Mouse (Mus musculus) G1E-ER4 (cell line): ENCODE results near the gene Zcchc3. TPM values are rescaled to one million over a fixed set of nuclear protein-coding genes. Genes with fewer than 3 reads are reported as not detected.

ENCODE experiments used
- GATA1 ChIP-seq: IDR thresholded peaks from one replicate; pipeline ENCODE4 v1.8.0; 2012; ENCODE audit warnings: low read length, inconsistent platforms
- polyA plus RNA-seq: library from polyadenylated mRNA; stranded (reverse); fragments of >175 nt; gene quantifications from 2 replicates; pipeline ENCODE4 v1.2.3, GENCODE M21; 2012

Zcchc3 gene
- polyA plus RNA-seq, 1 experiment, result 24.1 TPM

DNA sequence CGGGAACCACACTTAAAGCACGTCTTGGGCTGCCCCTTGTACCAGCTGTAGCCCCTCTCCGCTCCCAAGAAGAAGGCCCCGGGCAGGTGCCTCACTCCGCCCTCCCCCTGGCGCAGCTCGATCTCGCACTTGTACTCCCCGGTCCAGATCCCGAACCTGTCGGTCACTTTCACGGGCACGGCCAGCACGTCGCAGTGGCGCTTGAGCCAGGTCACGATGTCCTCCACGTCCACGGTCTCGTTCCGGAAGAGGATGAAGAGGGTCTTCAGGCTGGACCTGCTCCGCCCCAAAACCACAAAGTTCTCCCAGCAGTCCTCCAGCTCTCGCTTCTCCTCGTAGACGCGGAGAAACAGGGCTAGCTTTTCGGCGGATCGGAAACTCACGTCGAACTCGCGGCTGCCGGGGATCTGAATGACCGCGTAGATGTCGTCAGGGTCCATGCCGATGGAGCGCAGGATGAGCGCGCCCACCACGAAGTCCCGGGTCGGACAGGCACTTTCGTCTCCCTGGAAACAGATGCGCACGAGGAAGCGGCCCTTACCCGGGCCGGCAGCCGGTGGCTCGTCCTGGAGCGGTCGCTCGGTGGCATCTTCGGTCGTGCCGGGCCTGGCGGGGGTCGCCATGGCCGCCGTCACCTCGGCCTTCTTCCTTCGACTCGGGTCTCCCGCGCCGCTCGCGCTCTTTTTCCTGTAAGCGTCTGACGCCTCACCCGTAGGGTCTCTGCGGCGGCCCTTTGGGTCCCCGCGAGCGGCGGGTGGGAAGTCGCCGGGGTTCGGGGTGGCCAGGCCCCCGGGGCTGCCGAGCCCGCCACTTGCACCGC lies 852 bp downstream of the Zcchc3 start:
- no peak for TF ChIP-seq GATA1

DNA sequence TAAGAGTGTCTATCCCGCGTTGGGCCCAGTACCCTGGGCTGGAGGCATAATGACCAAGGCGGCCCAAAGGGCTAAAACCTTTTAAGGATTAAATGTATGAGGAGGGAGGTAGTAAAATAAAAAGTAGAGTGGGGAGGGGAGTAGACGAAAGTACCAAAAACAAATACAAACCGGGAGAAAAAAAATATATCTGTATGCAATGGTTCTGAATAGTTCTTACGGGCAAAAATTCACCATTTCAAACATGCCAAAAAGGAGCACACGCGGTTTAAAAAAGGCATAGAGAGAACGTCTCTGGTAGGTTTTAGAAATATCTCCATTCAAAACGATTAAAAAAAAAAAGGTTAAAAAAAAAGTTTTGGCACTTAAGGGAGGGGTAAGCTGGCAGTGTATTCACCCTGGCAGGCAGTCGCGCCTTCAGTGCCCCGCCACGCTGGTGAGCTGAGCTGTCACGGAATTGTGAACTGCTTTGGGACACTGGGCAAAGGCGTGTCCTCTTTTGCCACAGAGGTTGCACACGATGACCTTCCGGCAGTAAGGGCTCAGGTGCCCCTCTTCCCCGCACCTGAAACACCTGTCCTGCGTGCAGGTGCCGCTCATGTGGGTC lies 1.6 kb downstream of the Zcchc3 start:
- no peak for TF ChIP-seq GATA1

DNA sequence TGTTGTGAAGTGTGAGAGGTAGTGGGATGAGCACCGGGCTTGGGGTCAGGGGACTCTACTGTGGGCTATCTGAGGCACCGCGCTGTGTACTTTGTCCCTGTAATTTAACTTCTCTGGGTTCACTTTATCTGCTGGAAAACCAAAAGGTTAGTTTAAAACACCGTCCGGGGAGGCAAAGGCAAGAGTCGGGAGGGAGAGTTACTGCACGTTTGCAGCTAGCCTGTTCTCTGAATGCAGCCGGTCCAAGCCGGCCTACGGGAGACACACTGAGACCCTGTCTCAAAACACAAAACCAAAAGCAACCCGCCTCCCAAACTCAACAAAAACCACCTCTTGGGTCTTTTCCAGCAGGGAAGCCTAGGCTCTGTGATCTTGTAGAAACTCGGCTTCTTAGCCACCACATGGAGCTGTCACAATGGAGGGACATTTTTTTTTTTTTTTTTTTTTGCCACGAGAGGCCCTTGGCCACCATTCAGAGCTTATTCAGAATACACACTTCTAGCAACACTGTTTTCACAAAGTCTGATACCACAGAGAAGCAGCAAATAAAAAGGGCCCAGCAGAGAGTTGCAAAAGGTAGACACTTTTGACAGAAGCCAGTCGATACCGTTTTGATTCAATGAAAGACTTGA lies 2.2 kb downstream of the Zcchc3 start:
- no peak for TF ChIP-seq GATA1

DNA sequence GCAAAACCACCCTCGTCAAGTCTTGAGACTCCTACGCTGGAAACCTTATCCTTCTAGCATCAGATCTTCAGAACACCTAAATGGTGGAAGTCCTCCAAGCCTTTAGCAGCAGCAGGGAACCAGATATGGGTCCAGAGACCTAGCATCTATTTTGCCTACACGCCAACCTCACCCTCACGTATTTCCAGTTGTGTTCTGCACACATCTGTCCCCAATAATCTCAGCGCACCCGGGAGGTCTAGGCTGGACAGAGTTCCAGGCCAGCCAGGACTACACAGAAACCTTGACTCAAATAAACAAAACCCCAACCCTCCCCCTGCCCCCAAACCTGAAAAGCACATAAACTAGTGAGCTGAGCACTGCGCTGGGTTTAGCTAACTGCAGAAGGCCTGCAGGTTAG lies 3.4 kb downstream of the Zcchc3 start:
- no peak for TF ChIP-seq GATA1

DNA sequence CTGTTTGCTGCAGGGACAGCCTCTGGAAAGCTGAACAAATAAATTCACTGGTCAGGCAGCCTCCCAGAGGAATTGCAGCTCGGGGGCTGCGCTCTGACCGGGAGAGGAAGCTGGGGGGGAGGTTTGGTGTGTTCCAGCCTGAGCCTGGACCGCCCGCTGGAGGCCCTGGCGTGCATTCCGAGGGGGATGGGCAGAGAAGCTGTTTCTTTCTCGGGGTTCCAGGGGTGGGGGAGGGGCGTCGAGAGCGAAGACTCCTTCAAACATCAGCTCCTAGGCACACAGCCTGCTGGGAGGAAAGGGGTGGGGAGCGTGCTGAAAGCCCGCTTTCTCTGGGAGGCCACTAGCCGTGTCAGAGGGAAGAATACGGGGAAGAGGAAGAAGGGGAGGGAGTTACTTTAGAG lies 3.9 kb downstream of the Zcchc3 start:
- TF ChIP-seq GATA1, result no peak

DNA sequence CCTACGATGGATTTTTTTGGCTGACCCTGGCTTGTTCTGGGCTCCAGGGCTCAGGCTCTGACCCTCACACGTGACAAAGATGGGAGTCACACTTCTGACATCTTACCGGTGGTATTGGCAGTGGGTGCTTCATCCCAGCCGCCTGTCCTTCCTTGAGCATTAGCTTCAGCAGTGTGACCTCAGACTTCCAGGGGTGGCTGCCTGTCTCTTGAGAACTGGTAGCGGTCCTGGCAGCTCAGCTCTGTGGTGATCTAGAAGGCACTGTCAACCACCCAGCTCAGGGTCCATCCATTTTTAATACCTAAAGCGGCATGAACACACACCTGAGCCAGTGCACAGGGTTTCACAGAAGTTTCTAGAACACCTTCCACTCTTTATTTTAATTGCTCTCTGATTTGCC lies 5.0 kb downstream of the Zcchc3 start:
- TF ChIP-seq GATA1, result no peak

DNA sequence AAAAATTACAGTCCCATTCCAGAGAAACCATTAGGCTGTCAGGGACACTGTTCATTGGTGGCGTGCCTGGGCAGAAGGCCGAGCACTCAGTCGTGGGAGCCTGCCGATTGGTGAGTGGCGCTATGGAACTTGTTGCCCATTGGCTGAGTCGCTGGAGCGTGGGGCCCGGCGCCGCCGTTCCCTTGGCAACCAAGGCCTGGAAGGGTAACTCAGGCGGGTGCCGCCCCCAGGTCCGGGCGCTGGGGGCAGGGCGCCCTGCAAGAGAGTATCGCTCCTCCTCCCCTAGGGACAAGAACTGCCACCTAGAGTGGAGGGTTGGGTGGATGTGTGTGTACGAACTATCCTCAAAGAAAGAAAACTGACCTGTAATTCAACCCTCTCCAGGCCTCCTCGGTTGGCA lies 8.7 kb downstream of the Zcchc3 start:
- no peak for TF ChIP-seq GATA1

DNA sequence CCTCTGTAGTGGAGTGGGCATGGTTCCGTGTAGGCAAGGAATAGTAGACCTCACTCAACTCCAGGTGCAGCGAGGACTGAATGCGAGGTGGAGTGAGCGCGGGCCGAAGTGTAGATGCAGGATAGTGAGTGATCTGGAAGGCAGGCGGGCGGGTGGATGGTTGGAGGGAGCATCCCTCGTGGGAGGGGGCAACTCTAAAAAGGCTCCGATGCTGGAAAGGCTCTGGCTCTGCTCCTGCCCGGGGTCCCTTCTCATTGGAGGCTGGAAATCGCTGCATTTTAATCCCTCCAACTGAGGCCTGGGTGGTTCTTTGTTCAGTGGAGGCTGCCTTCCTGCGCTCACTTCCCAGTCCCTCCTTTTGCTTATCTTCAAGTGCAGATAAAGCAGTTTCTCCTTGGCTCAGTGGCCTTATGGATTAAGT lies 15.7 kb downstream of the Zcchc3 start:
- TF ChIP-seq GATA1, result no peak

DNA sequence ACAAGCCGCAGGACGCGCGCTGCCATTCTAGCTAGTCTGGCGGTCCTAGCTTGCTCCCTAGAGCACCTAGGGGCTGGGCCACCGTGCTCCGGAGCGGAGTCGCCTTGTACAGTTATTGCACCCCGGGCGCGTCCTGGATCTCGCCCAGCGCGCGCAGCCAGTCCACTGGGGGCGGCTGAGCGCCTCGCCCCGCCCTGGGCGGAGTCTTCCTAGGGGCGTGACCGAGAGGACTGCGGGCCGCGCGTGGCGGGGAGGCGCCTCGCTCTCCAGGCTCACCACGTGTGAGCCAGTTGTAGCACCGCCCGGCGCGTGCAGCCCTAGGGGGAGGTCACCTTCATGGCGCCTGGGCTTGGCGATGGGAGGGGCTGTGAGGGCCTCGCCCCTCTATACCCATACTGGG lies 16.1 kb downstream of the Zcchc3 start:
- no peak for TF ChIP-seq GATA1

DNA sequence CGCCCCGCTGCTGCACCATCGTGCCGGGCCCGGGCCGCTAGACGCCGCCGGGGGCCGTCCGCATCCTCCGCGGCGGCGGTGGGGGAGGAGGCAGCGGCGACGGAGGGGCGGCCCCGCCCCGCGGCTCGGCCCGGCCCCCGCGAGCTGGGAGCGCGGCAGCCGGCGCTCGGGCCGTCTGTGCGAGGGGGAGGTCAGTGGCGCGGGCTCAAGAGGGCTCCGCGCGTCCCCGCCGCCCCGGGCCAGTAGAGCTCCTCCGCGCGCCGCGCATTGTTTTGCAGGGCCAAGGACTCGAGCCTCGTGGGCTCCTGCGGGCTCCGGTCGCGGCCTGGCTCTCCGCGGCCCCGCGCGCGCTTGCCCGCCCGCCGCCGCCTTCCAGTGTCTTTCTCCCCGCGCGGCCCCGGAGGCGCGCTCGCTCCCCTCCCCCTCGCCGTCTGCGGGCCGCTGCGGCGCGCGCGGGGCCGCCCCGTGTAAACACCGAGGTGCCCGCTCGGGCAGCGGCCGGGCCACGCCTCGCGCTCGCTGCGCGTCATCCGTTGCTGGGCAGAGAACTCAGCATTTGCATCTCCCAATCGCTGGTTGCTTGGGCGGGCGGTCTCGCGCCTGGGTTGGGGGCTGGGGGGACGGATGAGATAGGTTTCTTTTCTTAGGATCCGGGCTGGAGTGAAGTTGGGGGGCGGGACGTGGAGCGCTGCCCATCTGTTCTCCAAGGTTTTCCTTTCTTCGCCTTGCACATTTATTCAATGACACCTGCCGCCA lies 17.0 kb downstream of the Zcchc3 start, which contains the start of gene Sox12:
TSS of gene Sox12 (minus strand) at position 384 of the 756 bp plus-strand sequence.
- no peak for TF ChIP-seq GATA1

DNA sequence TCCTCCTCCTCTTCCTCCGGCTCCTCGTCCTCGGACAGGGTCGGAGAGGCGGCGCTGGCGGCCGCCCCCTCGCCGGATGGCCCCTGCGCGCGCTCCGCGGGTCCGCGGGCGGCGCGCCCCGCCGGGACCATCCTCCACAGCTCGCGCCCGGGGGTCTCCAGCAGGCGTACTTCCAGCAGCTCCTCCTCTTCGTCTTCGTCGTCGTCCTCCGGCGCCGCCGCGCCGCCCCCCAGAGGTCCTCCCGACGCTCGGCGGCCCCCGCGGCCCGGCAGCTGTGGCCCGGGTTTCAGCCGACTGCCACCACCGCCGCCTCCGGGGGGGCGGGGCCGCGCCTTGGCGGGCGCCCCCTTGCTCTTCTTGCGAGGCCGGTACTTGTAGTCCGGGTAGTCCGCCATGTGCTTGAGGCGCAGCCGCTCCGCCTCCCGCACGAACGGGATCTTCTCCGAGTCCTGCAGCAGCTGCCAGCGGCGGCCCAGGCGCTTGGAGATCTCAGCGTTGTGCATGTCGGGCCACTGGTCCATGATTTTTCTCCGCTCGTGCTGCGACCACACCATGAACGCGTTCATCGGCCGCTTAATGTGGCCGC lies 17.7 kb downstream of the Zcchc3 start:
- no peak for TF ChIP-seq GATA1

DNA sequence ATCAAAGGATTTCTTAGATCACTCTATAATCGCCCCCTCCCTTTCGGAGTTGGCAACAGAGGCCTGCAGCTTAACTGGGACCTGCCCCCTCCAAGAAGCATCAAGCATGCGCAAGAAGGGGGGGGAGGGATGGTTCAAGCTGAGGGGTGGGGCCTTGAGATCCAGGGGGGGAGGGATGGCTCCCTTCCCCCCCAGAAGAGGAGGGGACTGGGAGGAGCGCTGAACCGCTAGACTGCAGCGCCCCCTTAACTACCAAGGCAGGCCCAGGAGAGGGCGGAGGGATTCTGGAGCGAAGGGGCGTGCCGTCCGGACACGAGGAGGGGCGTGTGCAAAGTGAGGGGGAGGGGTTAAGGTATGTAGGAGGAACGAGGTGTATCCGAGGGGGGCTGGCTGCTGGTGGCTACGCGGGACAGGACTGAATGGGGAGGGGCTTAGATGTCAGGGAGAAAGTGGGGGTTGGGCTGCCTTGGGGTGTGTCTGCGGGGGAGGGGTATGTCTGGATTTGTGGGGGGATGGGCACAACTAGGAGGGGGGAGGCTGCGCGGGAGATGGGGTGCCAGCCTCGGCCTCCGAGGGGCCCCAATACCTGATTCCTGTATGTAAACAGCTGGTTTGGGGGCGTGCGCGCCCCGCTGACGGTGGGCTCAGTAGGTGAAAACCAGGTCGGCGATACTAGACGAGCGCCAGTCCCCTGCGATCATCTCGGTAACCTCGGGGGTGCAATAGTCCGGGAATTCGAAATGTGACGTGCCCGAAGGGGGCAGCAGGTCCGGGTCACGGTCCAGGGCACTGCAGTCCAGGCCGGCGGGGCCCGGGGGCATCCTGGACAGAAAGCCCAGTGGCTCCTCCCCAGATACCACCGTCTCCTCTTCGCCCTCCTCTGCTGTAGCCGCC lies 18.5 kb downstream of the Zcchc3 start:
- TF ChIP-seq GATA1, result no peak

DNA sequence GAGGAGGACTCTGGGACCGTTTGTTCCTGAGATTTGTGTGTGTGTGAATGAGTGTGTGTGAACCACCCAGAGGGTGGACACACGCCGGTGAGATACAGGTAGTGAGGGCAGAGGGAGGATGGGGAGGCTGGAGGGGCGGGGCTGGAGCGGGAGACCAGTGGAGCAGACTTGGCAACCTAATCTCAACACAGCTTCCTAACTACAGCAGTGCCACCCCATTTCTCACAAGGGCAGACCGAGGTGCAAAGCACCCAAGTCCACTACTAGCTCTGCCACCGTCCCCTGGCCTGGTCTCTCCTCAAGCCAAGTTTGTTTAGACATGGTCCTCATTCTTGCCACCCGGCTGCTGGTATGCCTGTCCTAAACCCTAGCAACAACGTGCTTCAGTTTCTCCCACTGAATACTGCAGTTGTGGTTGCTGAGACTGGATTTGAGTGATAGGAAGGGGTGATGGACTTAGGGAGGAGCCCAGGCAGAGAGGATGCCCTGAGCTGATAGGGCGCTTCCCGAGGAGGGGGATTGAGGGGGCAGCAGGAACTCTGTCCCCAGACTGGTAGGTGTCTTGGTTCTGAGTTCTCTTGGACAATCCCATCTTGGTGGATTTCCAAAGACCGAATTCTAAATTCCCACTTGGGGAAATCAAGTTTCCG lies 19.4 kb downstream of the Zcchc3 start:
- TF ChIP-seq GATA1, result no peak
